Mouse (Mus musculus) bone marrow, adult 2 months (tissue): ENCODE measurements around the gene Mrgprb1. TPM values are rescaled to one million over a fixed set of nuclear protein-coding genes. Genes with fewer than 3 reads are reported as not detected.
"Not testable (repeated sequence)": the region's sequence is repeated elsewhere in the genome, so short reads cannot be mapped to it uniquely, and the experiment has no call there.

ENCODE experiments used
- H3K27ac ChIP-seq: fragments of 200-500 bp; 2 replicates; pipeline ENCODE4 v1.5.1; 2012; ENCODE audit warnings: low read depth, mild to moderate bottlenecking, control low read depth, inconsistent platforms, low read length; ENCODE audit not compliant: control insufficient read depth, poor library complexity, insufficient read depth
- H3K4me1 ChIP-seq: fragments of 200-500 bp; 2 replicates; pipeline ENCODE4 v1.6.1; 2011; ENCODE audit warnings: low read length; ENCODE audit not compliant: control insufficient read depth, insufficient read depth
- H3K4me3 ChIP-seq: fragments of 200-500 bp; replicated peaks from 2 replicates; pipeline ENCODE3; 2011; ENCODE audit warnings: mild to moderate bottlenecking, low read depth, low read length, control low read depth; ENCODE audit not compliant: control insufficient read depth
- CTCF ChIP-seq: fragments of 200-500 bp; IDR thresholded peaks from 2 replicates; pipeline ENCODE4 v1.5.1; 2011; ENCODE audit warnings: low read length, control low read depth; ENCODE audit not compliant: control insufficient read depth, insufficient read depth
- POLR2A ChIP-seq: fragments of 200-500 bp; IDR thresholded peaks from 2 replicates; pipeline ENCODE4 v1.6.1; 2011; ENCODE audit warnings: low read depth, mild to moderate bottlenecking, control low read depth, low read length, borderline replicate concordance; ENCODE audit not compliant: control insufficient read depth
- WGBS: fragments of 180-500 bp; shearing (Covaris S2); methylation state at CpG from one replicate; pipeline ENCODE4 v1.1.7; 2018; 5-methylcytosine and 5-hydroxymethylcytosine counted together
- polyA plus RNA-seq: library from polyadenylated mRNA; stranded (reverse); fragments of >200 nt; gene quantifications from 2 replicates; pipeline ENCODE4 v1.2.4, GENCODE M21; 2011; ENCODE audit warnings: low replicate concordance; ENCODE audit not compliant: missing spikeins, insufficient read depth, insufficient read length

Gene Mrgprb1
- not detected in 2 replicates for polyA plus RNA-seq

GRCm38 (mm10) chr7:48456242-48456641 lies at the start of gene Mrgprb1:
Gene Mrgprb1, minus strand, starts transcription at chr7:48456342.
- 80% methylated on average over 3 of the region's 3 CpGs for WGBS
- Histone ChIP-seq H3K27ac (no peak within 1 kb of the TSS), H3K4me3 (no peak within 1 kb of the TSS), H3K4me1 (no peaks in the 10 kb centered on the region)
- TF ChIP-seq POLR2A (no peak), CTCF (no peak)

GRCm38 (mm10) chr7:48499221-48499620 lies 43.1 kb upstream of the Mrgprb1 start, which contains the start of gene Mrgprx2:
Gene Mrgprx2, minus strand, starts transcription at chr7:48499321.
- TF ChIP-seq CTCF (no peak), POLR2A (no peak)
- Histone ChIP-seq H3K4me1 (no peaks in the 10 kb centered on the region), H3K4me3 (no peak within 1 kb of the TSS), H3K27ac (no peak within 1 kb of the TSS)

DNA sequence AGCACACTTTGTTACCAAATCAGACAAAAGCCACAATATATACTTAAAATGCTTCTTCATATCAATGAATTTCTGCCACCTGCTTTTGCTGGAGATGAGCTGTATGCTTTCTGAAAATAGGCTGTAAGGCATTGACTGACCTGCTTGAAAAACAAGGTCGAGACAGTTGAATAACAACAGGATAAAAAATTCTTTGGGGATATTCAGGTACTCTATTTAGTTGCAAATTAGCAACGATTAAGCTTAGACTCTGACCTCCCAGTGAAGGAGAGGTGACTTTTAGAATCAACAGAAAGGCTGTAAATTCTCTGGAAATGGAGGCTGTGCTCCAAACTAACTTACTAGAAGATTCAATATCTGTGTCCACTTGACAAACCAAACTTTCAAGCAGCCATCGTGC lies 19.6 kb downstream of the Mrgprb1 start:
- H3K4me3 ChIP-seq, result no peak overlapping the region
- H3K4me1 ChIP-seq, result no peaks in the 10 kb centered on the region
- TF ChIP-seq CTCF (no peak), POLR2A (no peak)
- WGBS, result 41% methylated on average over 3 of the region's 3 CpGs
- H3K27ac ChIP-seq, result no peak overlapping the region

- H3K27ac ChIP-seq, H3K4me1 ChIP-seq, H3K4me3 ChIP-seq: not testable (repeated sequence)
- WGBS, result 74% methylated on average over 3 of the region's 3 CpGs
Measured at GRCm38 (mm10) chr7:48435936-48436335, 20.2 kb downstream of the Mrgprb1 start.

Other genes with a start within 250 kb of the Mrgprb1 start
- not detected in 2 replicates for gene Mrgprb8, start 67.8 kb downstream of the Mrgprb1 start, polyA plus RNA-seq
- not detected in 2 replicates for gene Mrgprx2, start 43.0 kb upstream of the Mrgprb1 start, polyA plus RNA-seq
- gene Mrgprb2, start 101.7 kb upstream of the Mrgprb1 start, polyA plus RNA-seq, result not detected in 2 replicates
- not detected in 2 replicates for gene Mrgprb3, start 187.5 kb upstream of the Mrgprb1 start, polyA plus RNA-seq